10 mouse cellular contexts compared by ENCODE assay signal in genomic region chr19:24554425-24554824, GRCm38 (mm10). TPM values are rescaled to one million over a fixed set of nuclear protein-coding genes. Genes with fewer than 3 reads are reported as not detected.
DNase-seq lines count a peak whose midpoint lies in the region; ATAC-seq and TF ChIP-seq lines count a peak whose summit lies in the region.
"Had no signal": no experiment of that assay in that cellular context is flagged by ENCODE, and none has a peak within 500 bp of the region (broad histone marks: within the 10 kb centered on the region; RNA-seq: fewer than 3 reads in every experiment).

No protein-coding gene starts in this region.

- no peak for TF ChIP-seq CTCF in lung, postnatal 0 days (IDR thresholded peaks at IDR 0.05)

- H3K9me3 ChIP-seq in lung, postnatal 0 days (ENCODE audit: low read length) = no peaks in the 10 kb centered on the region

- no peak for TF ChIP-seq EP300 in lung, postnatal 0 days (IDR thresholded peaks at IDR 0.05)

- 24% methylated on average over 4 of the region's 4 CpGs for WGBS in lung, postnatal 0 days
- 11% methylated on average over 4 of the region's 4 CpGs for WGBS in large intestine, adult 2 months

- H3K9ac ChIP-seq in lung, postnatal 0 days (replicated peaks; ENCODE audit: low read depth) = no peak overlapping the region

- no peaks in the 10 kb centered on the region; the same call in 1 of the 2 replicates for H3K27me3 ChIP-seq in lung, postnatal 0 days (replicated peaks; ENCODE audit: insufficient read depth, low read length)
- H3K27me3 ChIP-seq in splenic B cell, adult 2 months (ENCODE audit: control insufficient read depth, insufficient read depth, low read length, poor library complexity, severe bottlenecking) = no peaks in the 10 kb centered on the region

- DNase-seq in embryo, embryonic 9.5 days (ENCODE audit: extremely low spot score) = peak; percentile 16
- no peak for DNase-seq in embryo, embryonic 10 days (ENCODE audit: low spot score)
- no peak for DNase-seq in lung, postnatal 0 days (ENCODE audit: low spot score)
- DNase-seq in lung, adult 18-20 months = no peak
- peak; percentile 52 for DNase-seq in large intestine, adult 2 months (ENCODE audit: low read depth, low spot score)
- peak; percentile 11 for DNase-seq in splenic B cell, adult 2 months (ENCODE audit: low read depth, low spot score)
- DNase-seq in spleen, postnatal 10 days (ENCODE audit: low spot score in 2 of 2) = no peak
- DNase-seq: gastrocnemius, postnatal 10 days had no signal

- peak overlapping the region; percentile 94 for H3K4me2 ChIP-seq in lung, postnatal 0 days (replicated peaks; ENCODE audit: low read depth, low read length)

- peak overlapping the region; percentile 77 for H3K4me3 ChIP-seq in lung, postnatal 0 days (ENCODE audit: low read depth, low read length)

- H3K36me3 ChIP-seq in lung, postnatal 0 days (ENCODE audit: insufficient read depth, low read length) = no peaks in the 10 kb centered on the region
- no peaks in the 10 kb centered on the region; the same call in 1 of the 2 replicates for H3K36me3 ChIP-seq in splenic B cell, adult 2 months (ENCODE audit: control insufficient read depth, insufficient read depth, low read length, poor library complexity, severe bottlenecking)

- peaks cover 5% of the 10 kb centered on the region; the same call in 1 of the 2 replicates for H3K4me1 ChIP-seq in lung, postnatal 0 days (ENCODE audit: insufficient read depth, low read depth, low read length)

- peak overlapping the region; percentile 87; the same call in 1 of the 2 replicates for H3K27ac ChIP-seq in lung, postnatal 0 days (ENCODE audit: low read length)
- H3K27ac ChIP-seq: macrophage had no signal

- no peak for ATAC-seq in lung, postnatal 0 days
- no peak for ATAC-seq in erythroid progenitor cell, adult 5-6 weeks (replicated peaks; ENCODE audit: low FRiP score, poor library complexity, severe bottlenecking)

RNA-seq across cellular contexts. Expression of gene Pip5k1b, which starts 1.2 kb away (rescaled TPM):
- 14.1 and 14.5 TPM in 2 replicates for polyA plus RNA-seq in lung, postnatal 0 days (2015; fragmentation: Nextera tagmentation; extraction: Ambion mirVana)
- 31.2 and 39.1 TPM in 2 replicates for polyA plus RNA-seq in large intestine, adult 2 months (2012; rRNA removed)
- 96.8 and 117 TPM in 2 replicates for total RNA-seq in erythroid progenitor cell, adult 5-6 weeks (2015; ENCODE audit: low replicate concordance)
- total RNA-seq in erythroid progenitor cell, adult 5-6 weeks (2017; ENCODE audit: low replicate concordance) = 70.0 and 92.0 TPM in 2 replicates

Comparison
In these comparisons a context has a peak if more than half of its experiments do, and no peak if none do; other contexts are left out.
1. DNase-seq: peak in embryo, embryonic 9.5 days (single experiment), large intestine, adult 2 months (single experiment) and splenic B cell, adult 2 months (single experiment); none in embryo, embryonic 10 days (single experiment), lung, postnatal 0 days (single experiment), lung, adult 18-20 months (0 of 2) and spleen, postnatal 10 days (0 of 2).